Mouse (Mus musculus): ENCODE results near the gene Grn. TPM values are rescaled to one million over a fixed set of nuclear protein-coding genes. Genes with fewer than 3 reads are reported as not detected.

Gene Grn
- total and polyA plus RNA-seq, 3 experiments: 63.7 to 453 (median 106) TPM

GRCm38 (mm10) chr11:102393719-102394420 lies 36.2 kb upstream of the Grn start:
- Histone ChIP-seq H3K27ac (ENCODE audit: insufficient read depth, low read depth) (no peak overlapping the region), H3K9me3 (replicated peaks; ENCODE audit: low read length) (no peaks in the 10 kb centered on the region), H3K79me2 (replicated peaks; ENCODE audit: control insufficient read depth, extremely low read depth, insufficient read depth, poor library complexity, severe bottlenecking) (no peaks in the 10 kb centered on the region), H3K27me3 (replicated peaks) (peaks cover 65% of the 10 kb centered on the region), H3K36me3 (replicated peaks in 1 of 2; ENCODE audit: control insufficient read depth in 1 of 2, insufficient read depth in 1 of 2, low read length in 1 of 2) (no peaks in the 10 kb centered on the region), H3K4me2 (ENCODE audit: insufficient read depth, low read depth, poor library complexity, severe bottlenecking) (peak overlapping the region; percentile 89), H3K4me1 (ENCODE audit: control insufficient read depth in 1 of 2, insufficient read depth in 2 of 2) (peaks cover 13 to 18% of the 10 kb centered on the region in 2 experiments; a peak in 3 of 4 replicates), H3K9ac (ENCODE audit: insufficient read depth, low read depth) (peak overlapping the region; percentile 46), H3K4me3 (replicated peaks in 1 of 3; ENCODE audit: low read depth in 2 of 3, low read length in 2 of 3, poor library complexity in 1 of 3) (peak overlapping the region in 2 of 3 experiments; percentile 12 to 67)
- DNase-seq (ENCODE audit: extremely low read depth): no peak
- TF ChIP-seq NRF1 (IDR thresholded peaks at IDR 0.05; ENCODE audit: low read depth, low read length) (peak; percentile 45; the same call in 1 of the 2 replicates), HCFC1 (IDR thresholded peaks at IDR 0.05; ENCODE audit: low read depth, low read length) (no peak), MEF2A (IDR thresholded peaks at IDR 0.05; ENCODE audit: borderline replicate concordance, low read depth, low read length) (no peak), ELF1 (IDR thresholded peaks at IDR 0.05; ENCODE audit: low read depth, low read length) (peak; percentile 75), USF1 (IDR thresholded peaks at IDR 0.05; ENCODE audit: low read depth, low read length) (no peak), NELFE (IDR thresholded peaks at IDR 0.05; ENCODE audit: low read depth, low read length) (no peak), TBP (conservative IDR thresholded peaks at IDR 0.05; ENCODE audit: low read depth, low read length) (no peak), KAT2A (IDR thresholded peaks at IDR 0.05; ENCODE audit: insufficient replicate concordance, low read length) (no peak), SIN3A (IDR thresholded peaks at IDR 0.05; ENCODE audit: low read length) (no peak), RAD21 (IDR thresholded peaks at IDR 0.05; ENCODE audit: low read depth, low read length) (no peak), BHLHE40 (IDR thresholded peaks at IDR 0.05; ENCODE audit: low read depth, low read length) (no peak)
- in situ Hi-C loops (cut with MboI; ENCODE audit: low pct_ligation_motif_present, low pct_unique_long_range_greater_than_20kb, low sequenced_read_pairs): no loop called here
- dilution Hi-C loops (cut with MboI; ENCODE audit: extremely low pct_ligation_motif_present, extremely low pct_unique_long_range_greater_than_20kb, low sequenced_read_pairs): no loop called here

GRCm38 (mm10) chr11:102394421-102395124 lies 35.5 kb upstream of the Grn start:
- no peaks in the 10 kb centered on the region for H3K79me2 ChIP-seq (replicated peaks; ENCODE audit: control insufficient read depth, extremely low read depth, insufficient read depth, poor library complexity, severe bottlenecking)
- no peak overlapping the region for H3K9ac ChIP-seq (ENCODE audit: insufficient read depth, low read depth)
- H3K4me3 ChIP-seq (replicated peaks in 1 of 3; ENCODE audit: low read depth in 2 of 3, low read length in 2 of 3, poor library complexity in 1 of 3): no peak overlapping the region
- no peaks in the 10 kb centered on the region for H3K9me3 ChIP-seq (replicated peaks; ENCODE audit: low read length)
- no peak overlapping the region for H3K27ac ChIP-seq (ENCODE audit: insufficient read depth, low read depth)
- dilution Hi-C loops (cut with MboI; ENCODE audit: extremely low pct_ligation_motif_present, extremely low pct_unique_long_range_greater_than_20kb, low sequenced_read_pairs): no loop called here
- H3K36me3 ChIP-seq (replicated peaks in 1 of 2; ENCODE audit: control insufficient read depth in 1 of 2, insufficient read depth in 1 of 2, low read length in 1 of 2): peaks cover 5% of the 10 kb centered on the region in 2 experiments
- TF ChIP-seq TBP (conservative IDR thresholded peaks at IDR 0.05; ENCODE audit: low read depth, low read length) (no peak), SMC3 (IDR thresholded peaks at IDR 0.05; ENCODE audit: low read depth, low read length) (no peak), ZC3H11A (IDR thresholded peaks at IDR 0.05; ENCODE audit: low read depth, low read length) (no peak), ZNF384 (IDR thresholded peaks at IDR 0.05; ENCODE audit: low read depth, low read length) (no peak), UBTF (IDR thresholded peaks at IDR 0.05; ENCODE audit: low read depth, low read length) (no peak), BHLHE40 (IDR thresholded peaks at IDR 0.05; ENCODE audit: low read depth, low read length) (no peak), EP300 (IDR thresholded peaks at IDR 0.05; ENCODE audit: low read length) (no peak), RAD21 (IDR thresholded peaks at IDR 0.05; ENCODE audit: low read depth, low read length) (no peak), ETS1 (conservative IDR thresholded peaks at IDR 0.05; ENCODE audit: low read depth, low read length) (no peak), SIN3A (IDR thresholded peaks at IDR 0.05; ENCODE audit: low read length) (no peak), RCOR1 (conservative IDR thresholded peaks at IDR 0.05; ENCODE audit: low read depth, low read length) (no peak), E2F4 (IDR thresholded peaks at IDR 0.05; ENCODE audit: insufficient replicate concordance, low read depth, low read length) (no peak), MXI1 (IDR thresholded peaks at IDR 0.05; ENCODE audit: low read depth, low read length) (no peak), NELFE (IDR thresholded peaks at IDR 0.05; ENCODE audit: low read depth, low read length) (no peak), HCFC1 (IDR thresholded peaks at IDR 0.05; ENCODE audit: low read depth, low read length) (no peak), ELF1 (IDR thresholded peaks at IDR 0.05; ENCODE audit: low read depth, low read length) (no peak), TCF12 (IDR thresholded peaks at IDR 0.05; ENCODE audit: low read depth, low read length) (no peak), USF2 (conservative IDR thresholded peaks at IDR 0.05; ENCODE audit: low read depth, low read length) (no peak)
- H3K4me1 ChIP-seq (ENCODE audit: control insufficient read depth in 1 of 2, insufficient read depth in 2 of 2): peaks cover 13 to 18% of the 10 kb centered on the region in 2 experiments; a peak in 3 of 4 replicates
- peaks cover 65% of the 10 kb centered on the region for H3K27me3 ChIP-seq (replicated peaks)
- H3K4me2 ChIP-seq (ENCODE audit: insufficient read depth, low read depth, poor library complexity, severe bottlenecking): peak overlapping the region; percentile 89
- DNase-seq (ENCODE audit: extremely low read depth): no peak
- in situ Hi-C loops (cut with MboI; ENCODE audit: low pct_ligation_motif_present, low pct_unique_long_range_greater_than_20kb, low sequenced_read_pairs): no loop called here

Measured in CH12.LX (cell line).